Mouse (Mus musculus): ENCODE data around the gene St6galnac3. TPM values are rescaled to one million over a fixed set of nuclear protein-coding genes. Genes with fewer than 3 reads are reported as not detected.

The St6galnac3 gene
- total and polyA plus RNA-seq, 3 experiments = 0.08 to 1.1 (median 0.38) TPM

GRCm38 (mm10) chr3:153687896-153688295 lies 37.1 kb downstream of the St6galnac3 start:
- H3K4me1 ChIP-seq (ENCODE audit: control insufficient read depth in 1 of 2, insufficient read depth in 2 of 2) = peaks cover 5 to 28% of the 10 kb centered on the region in 2 experiments; a peak in 2 of 4 replicates
- no peak overlapping the region for H3K9ac ChIP-seq (ENCODE audit: insufficient read depth, low read depth)
- no peaks in the 10 kb centered on the region for H3K79me2 ChIP-seq (replicated peaks; ENCODE audit: control insufficient read depth, extremely low read depth, insufficient read depth, poor library complexity, severe bottlenecking)
- TF ChIP-seq MEF2A (IDR thresholded peaks at IDR 0.05; ENCODE audit: borderline replicate concordance, low read depth, low read length) (no peak), IRF4 (IDR thresholded peaks at IDR 0.05; ENCODE audit: low read depth, low read length) (no peak)
- H3K4me2 ChIP-seq (ENCODE audit: insufficient read depth, low read depth, poor library complexity, severe bottlenecking) = no peak overlapping the region
- H3K27ac ChIP-seq (ENCODE audit: insufficient read depth, low read depth) = no peak overlapping the region
- no peak overlapping the region for H3K4me3 ChIP-seq (replicated peaks in 1 of 3; ENCODE audit: low read depth in 2 of 3, low read length in 2 of 3, poor library complexity in 1 of 3)
- H3K9me3 ChIP-seq (replicated peaks; ENCODE audit: low read length) = no peaks in the 10 kb centered on the region
- in situ Hi-C loops (cut with MboI; ENCODE audit: low pct_ligation_motif_present, low pct_unique_long_range_greater_than_20kb, low sequenced_read_pairs) (no loop called here), dilution Hi-C loops (cut with MboI; ENCODE audit: extremely low pct_ligation_motif_present, extremely low pct_unique_long_range_greater_than_20kb, low sequenced_read_pairs) (no loop called here)
- H3K36me3 ChIP-seq (replicated peaks in 1 of 2; ENCODE audit: control insufficient read depth in 1 of 2, insufficient read depth in 1 of 2, low read length in 1 of 2) = no peaks in the 10 kb centered on the region
- DNase-seq (ENCODE audit: extremely low read depth) = no peak
- H3K27me3 ChIP-seq (replicated peaks) = no peaks in the 10 kb centered on the region

- no peak overlapping the region for H3K4me2 ChIP-seq (ENCODE audit: insufficient read depth, low read depth, poor library complexity, severe bottlenecking)
- H3K27ac ChIP-seq (ENCODE audit: insufficient read depth, low read depth) = no peak overlapping the region
- no peaks in the 10 kb centered on the region for H3K9me3 ChIP-seq (replicated peaks; ENCODE audit: low read length)
- H3K27me3 ChIP-seq (replicated peaks) = no peaks in the 10 kb centered on the region
- H3K36me3 ChIP-seq (replicated peaks in 1 of 2; ENCODE audit: control insufficient read depth in 1 of 2, insufficient read depth in 1 of 2, low read length in 1 of 2) = no peaks in the 10 kb centered on the region
- H3K4me1 ChIP-seq (ENCODE audit: control insufficient read depth in 1 of 2, insufficient read depth in 2 of 2) = peaks cover 16 to 52% of the 10 kb centered on the region in 2 experiments
- H3K4me3 ChIP-seq (replicated peaks in 1 of 3; ENCODE audit: low read depth in 2 of 3, low read length in 2 of 3, poor library complexity in 1 of 3) = no peak overlapping the region
- in situ Hi-C loops (cut with MboI; ENCODE audit: low pct_ligation_motif_present, low pct_unique_long_range_greater_than_20kb, low sequenced_read_pairs) (no loop called here), dilution Hi-C loops (cut with MboI; ENCODE audit: extremely low pct_ligation_motif_present, extremely low pct_unique_long_range_greater_than_20kb, low sequenced_read_pairs) (no loop called here)
- TF ChIP-seq ZC3H11A (IDR thresholded peaks at IDR 0.05; ENCODE audit: low read depth, low read length) = no peak
- no peak for TF ChIP-seq MAZ (IDR thresholded peaks at IDR 0.05; ENCODE audit: low read depth, low read length)
- no peak for TF ChIP-seq JUND (conservative IDR thresholded peaks at IDR 0.05; ENCODE audit: low read depth, low read length)
- no peak for TF ChIP-seq NRF1 (IDR thresholded peaks at IDR 0.05; ENCODE audit: low read depth, low read length)
- TF ChIP-seq POLR2AphosphoS2 (IDR thresholded peaks at IDR 0.05; ENCODE audit: low read depth, low read length) = no peak
- TF ChIP-seq ZKSCAN1 (IDR thresholded peaks at IDR 0.05; ENCODE audit: borderline replicate concordance, low read depth, low read length) = no peak
- no peak for TF ChIP-seq IRF4 (IDR thresholded peaks at IDR 0.05; ENCODE audit: low read depth, low read length)
- TF ChIP-seq ZMIZ1 (IDR thresholded peaks at IDR 0.05; ENCODE audit: low read depth, low read length) = no peak
- TF ChIP-seq TCF12 (IDR thresholded peaks at IDR 0.05; ENCODE audit: low read depth, low read length) = no peak
- no peak for TF ChIP-seq RCOR1 (conservative IDR thresholded peaks at IDR 0.05; ENCODE audit: low read depth, low read length)
- no peak for TF ChIP-seq BHLHE40 (IDR thresholded peaks at IDR 0.05; ENCODE audit: low read depth, low read length)
- no peak for TF ChIP-seq NELFE (IDR thresholded peaks at IDR 0.05; ENCODE audit: low read depth, low read length)
- no peak for TF ChIP-seq MXI1 (IDR thresholded peaks at IDR 0.05; ENCODE audit: low read depth, low read length)
- TF ChIP-seq SMC3 (IDR thresholded peaks at IDR 0.05; ENCODE audit: low read depth, low read length) = no peak
- no peak for TF ChIP-seq MEF2A (IDR thresholded peaks at IDR 0.05; ENCODE audit: borderline replicate concordance, low read depth, low read length)
- no peak for TF ChIP-seq ETS1 (conservative IDR thresholded peaks at IDR 0.05; ENCODE audit: low read depth, low read length)
- no peak for TF ChIP-seq CTCF (conservative IDR thresholded peaks at IDR 0.05 in 1 of 2, IDR thresholded peaks at IDR 0.05 in 1 of 2; ENCODE audit: low read depth in 2 of 2, low read length in 2 of 2)
- TF ChIP-seq EP300 (IDR thresholded peaks at IDR 0.05; ENCODE audit: low read length) = no peak
- no peak for TF ChIP-seq UBTF (IDR thresholded peaks at IDR 0.05; ENCODE audit: low read depth, low read length)
- TF ChIP-seq MAFK (IDR thresholded peaks at IDR 0.05; ENCODE audit: insufficient replicate concordance, low read length) = no peak
- DNase-seq (ENCODE audit: extremely low read depth) = no peak
- no peaks in the 10 kb centered on the region for H3K79me2 ChIP-seq (replicated peaks; ENCODE audit: control insufficient read depth, extremely low read depth, insufficient read depth, poor library complexity, severe bottlenecking)
- H3K9ac ChIP-seq (ENCODE audit: insufficient read depth, low read depth) = no peak overlapping the region
Observed at GRCm38 (mm10) chr3:153684909-153685308, 40.1 kb downstream of the St6galnac3 start.

All from CH12.LX (cell line).